Mouse (Mus musculus): ENCODE data around the gene Xrn2. TPM values are rescaled to one million over a fixed set of nuclear protein-coding genes. Genes with fewer than 3 reads are reported as not detected.

Xrn2 gene
- polyA plus RNA-seq, 1 experiment from 2014 or later, result 65.1 TPM

DNA sequence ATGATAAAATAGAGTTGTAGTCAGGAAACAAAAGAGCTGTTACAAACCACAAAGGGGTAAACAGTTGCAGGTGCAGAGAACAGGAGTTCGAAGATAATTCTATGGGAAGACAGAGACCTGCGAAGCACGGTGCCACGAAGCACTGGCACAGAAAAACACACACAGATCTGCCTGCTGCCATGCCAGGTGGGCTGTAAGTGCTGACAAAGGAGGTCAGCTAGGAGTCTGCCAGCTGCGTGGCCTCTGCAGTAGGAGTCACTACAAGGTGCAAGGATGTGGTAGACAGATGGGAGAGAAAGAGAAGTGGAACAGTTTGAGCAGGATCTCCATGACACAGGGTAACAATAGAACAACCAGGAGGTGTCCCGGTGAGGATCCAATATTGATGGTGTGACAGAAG is 114.6 kb downstream of the Xrn2 start:
- Histone ChIP-seq H3K4me1 (replicated peaks) (no peaks in the 10 kb centered on the region), H3K36me3 (no peaks in the 10 kb centered on the region), H3K27me3 (no peaks in the 10 kb centered on the region), H3K4me3 (no peak overlapping the region), H3K27ac (replicated peaks) (no peak overlapping the region), H3K4me2 (no peak overlapping the region), H3K9ac (no peak overlapping the region), H3K9me3 (no peaks in the 10 kb centered on the region)
- 80% methylated on average over 6 of the region's 6 CpGs for whole genome bisulfite sequencing
- ATAC-seq (ENCODE audit: low FRiP score, low read depth), result no peak

Other genes with a start within 250 kb of the Xrn2 start
- gene Kiz, start 157.1 kb upstream of the Xrn2 start, polyA plus RNA-seq (2015; fragmentation: Nextera tagmentation; extraction: Ambion mirVana), result 22.1 and 24.5 TPM in 2 replicates
- gene Nkx2-4, start 72.4 kb downstream of the Xrn2 start, polyA plus RNA-seq (2015; fragmentation: Nextera tagmentation; extraction: Ambion mirVana), result not detected in 2 replicates
- 2.5 TPM in 2 replicates for gene Nkx2-2, start 181.2 kb downstream of the Xrn2 start, polyA plus RNA-seq (2015; fragmentation: Nextera tagmentation; extraction: Ambion mirVana)

Data from hindbrain, embryonic 15.5 days (tissue).